Mouse (Mus musculus): Measurements from ENCODE around the gene Hist1h2ad. TPM values are rescaled to one million over a fixed set of nuclear protein-coding genes. Genes with fewer than 3 reads are reported as not detected.
"Not testable (repeated sequence)": the region's sequence is repeated elsewhere in the genome, so short reads cannot be mapped to it uniquely, and the experiment has no call there.

The Hist1h2ad gene
- total and polyA plus RNA-seq, 3 experiments, result 13.2 to 744 TPM; not detected in 1

DNA sequence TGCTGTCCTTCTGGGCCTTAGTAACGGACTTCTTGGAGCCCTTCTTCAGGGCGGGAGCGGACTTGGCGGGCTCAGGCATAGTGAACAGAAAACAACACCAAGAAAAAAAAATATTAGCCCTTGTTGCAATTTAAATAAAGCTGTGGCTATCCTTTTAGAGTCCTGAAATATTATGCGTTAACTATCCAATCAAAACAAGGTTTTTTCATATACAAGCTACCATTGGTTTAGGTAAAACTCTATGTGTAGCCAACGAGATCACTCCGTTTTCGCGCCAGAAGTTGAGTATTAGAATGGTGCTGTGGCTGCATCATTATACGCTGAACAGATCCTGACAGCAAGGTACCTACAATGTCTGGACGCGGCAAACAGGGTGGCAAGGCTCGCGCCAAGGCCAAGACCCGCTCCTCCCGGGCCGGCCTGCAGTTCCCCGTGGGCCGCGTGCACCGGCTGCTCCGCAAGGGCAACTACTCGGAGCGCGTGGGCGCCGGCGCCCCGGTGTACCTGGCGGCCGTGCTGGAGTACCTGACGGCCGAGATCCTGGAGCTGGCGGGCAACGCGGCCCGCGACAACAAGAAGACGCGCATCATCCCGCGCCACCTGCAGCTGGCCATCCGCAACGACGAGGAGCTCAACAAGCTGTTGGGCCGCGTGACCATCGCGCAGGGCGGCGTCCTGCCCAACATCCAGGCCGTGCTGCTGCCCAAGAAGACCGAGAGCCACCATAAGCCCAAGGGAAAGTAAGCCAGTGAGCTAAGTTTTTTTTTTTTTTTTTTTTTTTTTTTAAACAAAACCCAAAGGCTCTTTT lies 40.4 kb upstream of the Hist1h2ad start, which contains the start of gene Hist1h2af:
Gene Hist1h2af, plus strand, starts transcription at position 347 of the 808 bp plus-strand sequence.
- peak within 1 kb of the TSS; percentile 100 for H3K9ac ChIP-seq (ENCODE audit: insufficient read depth, low read depth)
- in situ Hi-C loops (cut with MboI; ENCODE audit: low pct_ligation_motif_present, low pct_unique_long_range_greater_than_20kb, low sequenced_read_pairs), result not testable (repeated sequence)

GRCm38 (mm10) chr13:23534368-23535131 lies 39.6 kb upstream of the Hist1h2ad start:
- TF ChIP-seq TBP (conservative IDR thresholded peaks at IDR 0.05; ENCODE audit: low read depth, low read length) (peak; percentile 58; the same call in 1 of the 2 replicates), IRF4 (IDR thresholded peaks at IDR 0.05; ENCODE audit: low read depth, low read length) (no peak), TCF12 (IDR thresholded peaks at IDR 0.05; ENCODE audit: low read depth, low read length) (no peak), GABPA (IDR thresholded peaks at IDR 0.05; ENCODE audit: insufficient replicate concordance, low read depth, low read length) (no peak), POLR2AphosphoS2 (IDR thresholded peaks at IDR 0.05; ENCODE audit: low read depth, low read length) (0 out of 2 replicates have a peak, but pooled peaks have one; percentile 72), POLR2A (IDR thresholded peaks at IDR 0.05; ENCODE audit: low read depth, low read length) (peak; percentile 51; the same call in 1 of the 2 replicates), NELFE (IDR thresholded peaks at IDR 0.05; ENCODE audit: low read depth, low read length) (peak; percentile 31)
- H3K4me1 ChIP-seq (ENCODE audit: control insufficient read depth in 1 of 2, insufficient read depth in 2 of 2), result peaks cover 9 to 44% of the 10 kb centered on the region in 2 experiments; a peak in 3 of 4 replicates
- in situ Hi-C loops (cut with MboI; ENCODE audit: low pct_ligation_motif_present, low pct_unique_long_range_greater_than_20kb, low sequenced_read_pairs) (no loop called here), dilution Hi-C loops (cut with MboI; ENCODE audit: extremely low pct_ligation_motif_present, extremely low pct_unique_long_range_greater_than_20kb, low sequenced_read_pairs) (no loop called here)
- no peaks in the 10 kb centered on the region for H3K27me3 ChIP-seq (replicated peaks)
- no peaks in the 10 kb centered on the region for H3K79me2 ChIP-seq (replicated peaks; ENCODE audit: control insufficient read depth, extremely low read depth, insufficient read depth, poor library complexity, severe bottlenecking)
- no peaks in the 10 kb centered on the region for H3K9me3 ChIP-seq (replicated peaks; ENCODE audit: low read length)
- DNase-seq (ENCODE audit: extremely low read depth), result peak; percentile 86
- peak overlapping the region; percentile 100 for H3K9ac ChIP-seq (ENCODE audit: insufficient read depth, low read depth)
- H3K36me3 ChIP-seq (replicated peaks in 1 of 2; ENCODE audit: control insufficient read depth in 1 of 2, insufficient read depth in 1 of 2, low read length in 1 of 2), result no peaks in the 10 kb centered on the region
- peak overlapping the region; percentile 93 for H3K27ac ChIP-seq (ENCODE audit: insufficient read depth, low read depth)
- peak overlapping the region; percentile 98 for H3K4me2 ChIP-seq (ENCODE audit: insufficient read depth, low read depth, poor library complexity, severe bottlenecking)
- H3K4me3 ChIP-seq (replicated peaks in 1 of 3; ENCODE audit: low read depth in 2 of 3, low read length in 2 of 3, poor library complexity in 1 of 3), result peak overlapping the region; percentile 41 to 63 (median 42)

More for the DNA sequence above, 40.4 kb upstream of the Hist1h2ad start, which contains the start of gene Hist1h2af:
- H3K9me3 ChIP-seq (replicated peaks; ENCODE audit: low read length); H3K79me2 ChIP-seq (replicated peaks; ENCODE audit: control insufficient read depth, extremely low read depth, insufficient read depth, poor library complexity, severe bottlenecking); H3K36me3 ChIP-seq (replicated peaks in 1 of 2; ENCODE audit: control insufficient read depth in 1 of 2, insufficient read depth in 1 of 2, low read length in 1 of 2); H3K27me3 ChIP-seq (replicated peaks); dilution Hi-C loops (cut with MboI; ENCODE audit: extremely low pct_ligation_motif_present, extremely low pct_unique_long_range_greater_than_20kb, low sequenced_read_pairs): not testable (repeated sequence)
- H3K27ac ChIP-seq (ENCODE audit: insufficient read depth, low read depth), result peak within 1 kb of the TSS; percentile 93
- H3K4me1 ChIP-seq (ENCODE audit: control insufficient read depth in 1 of 2, insufficient read depth in 2 of 2), result peaks cover 14 to 41% of the 10 kb centered on the region in 2 experiments
- peak within 1 kb of the TSS; percentile 42 to 63 (median 44) for H3K4me3 ChIP-seq (replicated peaks in 1 of 3; ENCODE audit: low read depth in 2 of 3, low read length in 2 of 3, poor library complexity in 1 of 3)
- peak; percentile 94 for DNase-seq (ENCODE audit: extremely low read depth)
- TF ChIP-seq CHD1 (IDR thresholded peaks at IDR 0.05; ENCODE audit: low read depth, low read length) (peak; percentile 76; the same call in 1 of the 2 replicates), ZNF384 (IDR thresholded peaks at IDR 0.05; ENCODE audit: low read depth, low read length) (peak; percentile 93), SIN3A (IDR thresholded peaks at IDR 0.05; ENCODE audit: low read length) (peak; percentile 89), CHD2 (IDR thresholded peaks at IDR 0.05; ENCODE audit: low read length) (peak; percentile 63), TCF12 (IDR thresholded peaks at IDR 0.05; ENCODE audit: low read depth, low read length) (peak; percentile 81), MXI1 (IDR thresholded peaks at IDR 0.05; ENCODE audit: low read depth, low read length) (peak; percentile 73; the same call in 1 of the 2 replicates), ZMIZ1 (IDR thresholded peaks at IDR 0.05; ENCODE audit: low read depth, low read length) (peak; percentile 93), NELFE (IDR thresholded peaks at IDR 0.05; ENCODE audit: low read depth, low read length) (peak; percentile 85), MEF2A (IDR thresholded peaks at IDR 0.05; ENCODE audit: borderline replicate concordance, low read depth, low read length) (peak; percentile 27; the same call in 1 of the 2 replicates), TBP (conservative IDR thresholded peaks at IDR 0.05; ENCODE audit: low read depth, low read length) (peak; percentile 97), POLR2A (IDR thresholded peaks at IDR 0.05; ENCODE audit: low read depth, low read length) (peak; percentile 86), UBTF (IDR thresholded peaks at IDR 0.05; ENCODE audit: low read depth, low read length) (peak; percentile 49; the same call in 1 of the 2 replicates), E2F4 (IDR thresholded peaks at IDR 0.05; ENCODE audit: insufficient replicate concordance, low read depth, low read length) (peak; percentile 99)
- peak within 1 kb of the TSS; percentile 98 for H3K4me2 ChIP-seq (ENCODE audit: insufficient read depth, low read depth, poor library complexity, severe bottlenecking)

Measured in CH12.LX (cell line).